Mouse (Mus musculus) thymus, adult 2 months (tissue): ENCODE measurements around the gene Slc25a27.

Experiments used
- CTCF ChIP-seq: fragments of 200-500 bp; IDR thresholded peaks from 2 replicates; pipeline ENCODE4 v1.5.1; 2012; ENCODE audit warnings: mild to moderate bottlenecking, control low read depth, low read length, moderate library complexity, borderline replicate concordance; ENCODE audit not compliant: control insufficient read depth, poor library complexity, insufficient read depth; ENCODE audit errors: extremely low read depth
- POLR2A ChIP-seq: fragments of 200-500 bp; IDR thresholded peaks from 2 replicates; pipeline ENCODE4 v1.6.1; 2012; ENCODE audit warnings: mild to moderate bottlenecking, low read length, control low read depth, moderate library complexity; ENCODE audit not compliant: control insufficient read depth, poor library complexity, insufficient read depth; ENCODE audit errors: extremely low read depth

- TF ChIP-seq POLR2A (no peak), CTCF (no peak)
Measured at GRCm38 (mm10) chr17:43592296-43593291, 74.4 kb downstream of the Slc25a27 start.
